ENCODE assay signal across 10 mouse cellular contexts in genomic region chr1:74090329-74090728, GRCm38 (mm10). TPM values are rescaled to one million over a fixed set of nuclear protein-coding genes. Genes with fewer than 3 reads are reported as not detected.
DNase-seq lines count a peak whose midpoint lies in the region; ATAC-seq and TF ChIP-seq lines count a peak whose summit lies in the region.
"Had no signal": no experiment of that assay in that cellular context is flagged by ENCODE, and none has a peak within 500 bp of the region (broad histone marks: within the 10 kb centered on the region; RNA-seq: fewer than 3 reads in every experiment).

No protein-coding gene starts in this region.

- intact Hi-C loops in left cerebral cortex, postnatal 4 days (cut with DNase I) = no loop called here

- H3K9me3 ChIP-seq in forebrain, embryonic 12.5 days = no peaks in the 10 kb centered on the region
- H3K9me3 ChIP-seq in forebrain, embryonic 13.5 days (replicated peaks) = no peaks in the 10 kb centered on the region
- H3K9me3 ChIP-seq in lung, embryonic 14.5 days (ENCODE audit: low read depth, low read length) = no peaks in the 10 kb centered on the region
- H3K9me3 ChIP-seq in hindbrain, embryonic 16.5 days (ENCODE audit: control insufficient read depth, low read length) = no peaks in the 10 kb centered on the region
- no peaks in the 10 kb centered on the region for H3K9me3 ChIP-seq in neural tube, embryonic 13.5 days

- peaks cover 6% of the 10 kb centered on the region for H3K27me3 ChIP-seq in forebrain, embryonic 12.5 days
- H3K27me3 ChIP-seq in forebrain, embryonic 13.5 days = no peaks in the 10 kb centered on the region; the same call in 1 of the 2 replicates
- H3K27me3 ChIP-seq in lung, embryonic 14.5 days (ENCODE audit: insufficient read depth, low read length) = no peaks in the 10 kb centered on the region
- H3K27me3 ChIP-seq in hindbrain, embryonic 16.5 days (replicated peaks; ENCODE audit: control insufficient read depth, insufficient read depth, low read length) = no peaks in the 10 kb centered on the region
- H3K27me3 ChIP-seq in neural tube, embryonic 13.5 days = no peaks in the 10 kb centered on the region

- no peak for ATAC-seq in forebrain, embryonic 12.5 days (ENCODE audit: low FRiP score)
- no peak for ATAC-seq in forebrain, embryonic 13.5 days
- ATAC-seq in lung, embryonic 14.5 days (ENCODE audit: insufficient read depth) = no peak
- no peak for ATAC-seq in hindbrain, embryonic 16.5 days
- ATAC-seq in neural tube, embryonic 13.5 days (ENCODE audit: low read depth) = no peak

- H3K4me3 ChIP-seq in forebrain, embryonic 12.5 days (replicated peaks) = peak overlapping the region; percentile 18
- H3K4me3 ChIP-seq in forebrain, embryonic 13.5 days = no peak overlapping the region
- H3K4me3 ChIP-seq in lung, embryonic 14.5 days (ENCODE audit: low read depth, low read length) = peak overlapping the region; percentile 42
- peak overlapping the region; percentile 9 for H3K4me3 ChIP-seq in hindbrain, embryonic 16.5 days (ENCODE audit: low read length)
- H3K4me3 ChIP-seq in neural tube, embryonic 13.5 days = peak overlapping the region; percentile 24

- no peaks in the 10 kb centered on the region for H3K36me3 ChIP-seq in forebrain, embryonic 12.5 days (replicated peaks)
- no peaks in the 10 kb centered on the region for H3K36me3 ChIP-seq in forebrain, embryonic 13.5 days (ENCODE audit: poor library complexity, severe bottlenecking)
- H3K36me3 ChIP-seq in lung, embryonic 14.5 days (ENCODE audit: insufficient read depth) = no peaks in the 10 kb centered on the region
- H3K36me3 ChIP-seq in hindbrain, embryonic 16.5 days (ENCODE audit: control insufficient read depth, insufficient read depth, low read length) = no peaks in the 10 kb centered on the region
- no peaks in the 10 kb centered on the region for H3K36me3 ChIP-seq in neural tube, embryonic 13.5 days

- TF ChIP-seq CTCF in lung, embryonic 14.5 days (IDR thresholded peaks at IDR 0.05; ENCODE audit: low read depth) = no peak

- WGBS in forebrain, embryonic 12.5 days = 70% methylated on average over 7 of the region's 7 CpGs
- 73% methylated on average over 7 of the region's 7 CpGs for WGBS in forebrain, embryonic 13.5 days
- WGBS in lung, embryonic 14.5 days = 28% methylated on average over 7 of the region's 7 CpGs
- 63% methylated on average over 7 of the region's 7 CpGs for WGBS in hindbrain, embryonic 16.5 days
- WGBS in neural tube, embryonic 13.5 days = 69% methylated on average over 7 of the region's 7 CpGs

- peak overlapping the region; percentile 22 for H3K4me2 ChIP-seq in forebrain, embryonic 12.5 days
- no peak overlapping the region for H3K4me2 ChIP-seq in forebrain, embryonic 13.5 days
- peak overlapping the region; percentile 64 for H3K4me2 ChIP-seq in lung, embryonic 14.5 days
- H3K4me2 ChIP-seq in hindbrain, embryonic 16.5 days (ENCODE audit: low read length) = 0 out of 2 replicates have a peak overlapping the region, but pooled peaks have one; percentile 13
- H3K4me2 ChIP-seq in neural tube, embryonic 13.5 days = peak overlapping the region; percentile 39

- no peak overlapping the region for H3K27ac ChIP-seq in forebrain, embryonic 12.5 days
- no peak overlapping the region for H3K27ac ChIP-seq in forebrain, embryonic 13.5 days
- no peak overlapping the region; the same call in 1 of the 2 replicates for H3K27ac ChIP-seq in lung, embryonic 14.5 days (ENCODE audit: low read depth)
- no peak overlapping the region for H3K27ac ChIP-seq in hindbrain, embryonic 16.5 days (ENCODE audit: low read depth, low read length)
- H3K27ac ChIP-seq in neural tube, embryonic 13.5 days (replicated peaks) = no peak overlapping the region
- H3K27ac ChIP-seq: liver, embryonic 14.5 days had no signal

- no peak overlapping the region for H3K9ac ChIP-seq in forebrain, embryonic 12.5 days
- H3K9ac ChIP-seq in forebrain, embryonic 13.5 days = no peak overlapping the region
- peak overlapping the region; percentile 58 for H3K9ac ChIP-seq in lung, embryonic 14.5 days
- H3K9ac ChIP-seq in hindbrain, embryonic 16.5 days (ENCODE audit: low read depth, low read length) = no peak overlapping the region
- H3K9ac ChIP-seq in neural tube, embryonic 13.5 days = peak overlapping the region; percentile 56; the same call in 1 of the 2 replicates
- H3K9ac ChIP-seq: liver, embryonic 14.5 days had no signal

- peaks cover 29% of the 10 kb centered on the region for H3K4me1 ChIP-seq in forebrain, embryonic 12.5 days
- peaks cover 32% of the 10 kb centered on the region for H3K4me1 ChIP-seq in forebrain, embryonic 13.5 days
- peaks cover 30% of the 10 kb centered on the region for H3K4me1 ChIP-seq in lung, embryonic 14.5 days (ENCODE audit: insufficient read depth)
- H3K4me1 ChIP-seq in hindbrain, embryonic 16.5 days (ENCODE audit: control insufficient read depth, insufficient read depth, low read depth, low read length) = peaks cover 13% of the 10 kb centered on the region
- H3K4me1 ChIP-seq in neural tube, embryonic 13.5 days (replicated peaks) = peaks cover 37% of the 10 kb centered on the region

- no peak for DNase-seq in lung, embryonic 14.5 days
- DNase-seq in lung, postnatal 36 days = no peak
- no peak for DNase-seq in cerebellum, postnatal 10 days
- no peak for DNase-seq in left cerebral cortex, postnatal 4 days
- DNase-seq: spleen, adult 18-20 months had no signal

RNA-seq across cellular contexts. Expression of gene Tns1, which starts 33.9 kb away (rescaled TPM):
- polyA plus RNA-seq in forebrain, embryonic 12.5 days (2016; fragmentation: Nextera tagmentation; extraction: Ambion mirVana) = 13.0 and 15.9 TPM in 2 replicates
- polyA plus RNA-seq in forebrain, embryonic 13.5 days (2015; fragmentation: Nextera tagmentation; extraction: Ambion mirVana) = 10.4 and 10.6 TPM in 2 replicates
- 87.9 and 95.2 TPM in 2 replicates for polyA plus RNA-seq in lung, embryonic 14.5 days (2014; fragmentation: Nextera tagmentation; extraction: Ambion mirVana)
- 13.5 and 13.7 TPM in 2 replicates for polyA plus RNA-seq in hindbrain, embryonic 16.5 days (2015; fragmentation: Nextera tagmentation; extraction: Ambion mirVana)
- 15.8 and 17.0 TPM in 2 replicates for polyA plus RNA-seq in neural tube, embryonic 13.5 days (2015; fragmentation: Nextera tagmentation; extraction: Ambion mirVana)
- total RNA-seq in left cerebral cortex, postnatal 4 days (2021) = 10 to 100 TPM; 19.6 to 21.4 TPM

RNA-seq across cellular contexts. Expression of gene Rufy4, which starts 35.0 kb away (rescaled TPM):
- polyA plus RNA-seq in forebrain, embryonic 12.5 days (2016; fragmentation: Nextera tagmentation; extraction: Ambion mirVana) = 0.24 and 0.33 TPM in 2 replicates
- polyA plus RNA-seq in forebrain, embryonic 13.5 days (2015; fragmentation: Nextera tagmentation; extraction: Ambion mirVana) = 0.19 and 0.26 TPM in 2 replicates
- 0.26 and 0.39 TPM in 2 replicates for polyA plus RNA-seq in lung, embryonic 14.5 days (2014; fragmentation: Nextera tagmentation; extraction: Ambion mirVana)
- polyA plus RNA-seq in hindbrain, embryonic 16.5 days (2015; fragmentation: Nextera tagmentation; extraction: Ambion mirVana) = 0.14 and 0.35 TPM in 2 replicates
- polyA plus RNA-seq in neural tube, embryonic 13.5 days (2015; fragmentation: Nextera tagmentation; extraction: Ambion mirVana) = 0.14 TPM in 1 of 2 replicates, not detected in the other
- total RNA-seq in left cerebral cortex, postnatal 4 days (2021) = under 1 TPM in 1 of 2 experiments, not detected in 1; 0.20 TPM

Comparison
In these comparisons a context has a peak if more than half of its experiments do, and no peak if none do; other contexts are left out.
1. H3K9ac ChIP-seq: peak in lung, embryonic 14.5 days (single experiment) and neural tube, embryonic 13.5 days (single experiment); none in forebrain, embryonic 12.5 days (single experiment), forebrain, embryonic 13.5 days (single experiment) and hindbrain, embryonic 16.5 days (single experiment).